Mouse (Mus musculus) heart, adult 8-10 months (tissue): ENCODE measurements at regions not wholly inside any gene's neighbourhood (a gene's known extent, or its start where the extent isn't known, plus 50 kb on each side); places are given as distances from the start of the nearest gene placed in this dataset.
A peak's percentile ranks its signal among the peaks of the same experiment; 100 is the strongest.

ENCODE experiments used
- DNase-seq: peaks from one replicate; pipeline ENCODE4 v3.0.0; 2022; ENCODE audit warnings: low spot score

DNA sequence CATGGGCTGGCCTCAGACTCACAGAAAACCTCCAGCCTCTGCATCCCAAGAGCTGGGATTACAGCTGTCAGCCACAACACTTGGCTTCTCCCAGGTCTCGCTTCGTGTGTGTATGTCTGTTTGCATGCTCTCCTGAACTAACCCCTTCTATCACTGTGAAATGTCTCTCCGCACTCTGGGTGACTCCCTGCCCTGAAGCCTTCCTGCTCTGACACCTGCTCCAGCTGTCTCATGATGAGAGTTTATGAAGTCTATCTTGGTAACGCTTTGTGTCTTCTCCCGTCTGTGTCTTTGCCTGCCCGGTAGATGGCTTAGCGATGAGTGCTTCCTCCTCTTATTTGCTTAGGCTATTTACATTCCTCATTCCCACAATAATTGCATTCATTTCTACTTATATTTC lies 133.0 kb downstream of the Ndufa10 start:
- no peak for DNase-seq

DNA sequence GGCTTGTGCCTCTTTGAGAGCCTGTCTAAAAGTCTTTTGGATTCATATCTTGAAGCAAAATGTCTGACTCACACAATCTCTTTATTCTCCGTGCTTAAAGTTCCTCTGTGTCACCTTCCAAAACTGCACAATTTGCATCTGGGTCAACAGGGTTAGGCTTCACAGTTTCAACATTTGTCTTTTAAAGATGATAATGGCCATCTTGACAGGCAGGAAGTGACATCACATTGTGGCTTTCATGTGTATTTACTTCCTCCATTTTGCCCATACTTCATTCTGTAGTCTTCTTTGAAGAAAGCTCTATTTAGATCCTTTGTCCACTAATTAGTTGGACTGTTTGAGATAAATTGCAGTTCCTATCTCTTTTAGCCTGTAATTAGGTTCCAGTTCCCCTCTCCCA lies 135.1 kb downstream of the Ndufa10 start:
- no peak for DNase-seq

DNA sequence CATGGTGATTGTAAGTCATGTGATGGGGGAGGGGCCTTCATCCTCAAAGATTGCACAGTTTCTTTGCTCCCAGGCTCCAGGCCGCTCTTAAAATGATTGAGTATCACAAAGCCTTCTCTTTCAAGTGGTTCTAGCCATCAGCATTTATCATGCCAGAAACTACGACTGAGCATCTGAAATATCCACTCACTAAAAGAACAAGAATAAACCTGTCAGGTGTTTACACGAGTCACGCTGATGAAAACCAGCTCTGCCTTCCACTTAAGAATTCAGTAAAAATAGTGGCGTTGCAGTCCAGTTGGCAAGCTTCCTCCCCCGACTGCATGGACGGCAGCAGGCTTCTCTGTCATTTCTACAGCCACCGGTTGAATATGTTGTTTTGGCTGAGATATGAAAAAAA lies 136.2 kb downstream of the Ndufa10 start:
- DNase-seq = peak; percentile 48

DNA sequence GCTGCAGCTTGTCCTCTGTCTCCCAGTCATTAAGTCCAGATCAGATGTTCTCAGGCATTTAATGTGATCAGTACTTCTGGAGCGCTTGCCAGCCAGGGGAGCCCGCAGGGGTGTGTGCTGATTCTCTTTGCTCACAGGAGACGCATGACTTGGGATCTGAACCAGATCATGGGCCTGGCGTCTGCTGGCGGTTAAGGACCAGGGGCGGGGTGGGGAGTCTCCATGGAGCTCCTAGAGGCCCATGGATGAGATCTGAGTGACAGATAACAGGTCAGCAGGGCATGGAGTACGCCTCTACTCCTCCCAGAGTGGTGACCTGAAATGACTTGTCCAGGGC lies 136.7 kb upstream of the Hdac4 start:
- DNase-seq = no peak

DNA sequence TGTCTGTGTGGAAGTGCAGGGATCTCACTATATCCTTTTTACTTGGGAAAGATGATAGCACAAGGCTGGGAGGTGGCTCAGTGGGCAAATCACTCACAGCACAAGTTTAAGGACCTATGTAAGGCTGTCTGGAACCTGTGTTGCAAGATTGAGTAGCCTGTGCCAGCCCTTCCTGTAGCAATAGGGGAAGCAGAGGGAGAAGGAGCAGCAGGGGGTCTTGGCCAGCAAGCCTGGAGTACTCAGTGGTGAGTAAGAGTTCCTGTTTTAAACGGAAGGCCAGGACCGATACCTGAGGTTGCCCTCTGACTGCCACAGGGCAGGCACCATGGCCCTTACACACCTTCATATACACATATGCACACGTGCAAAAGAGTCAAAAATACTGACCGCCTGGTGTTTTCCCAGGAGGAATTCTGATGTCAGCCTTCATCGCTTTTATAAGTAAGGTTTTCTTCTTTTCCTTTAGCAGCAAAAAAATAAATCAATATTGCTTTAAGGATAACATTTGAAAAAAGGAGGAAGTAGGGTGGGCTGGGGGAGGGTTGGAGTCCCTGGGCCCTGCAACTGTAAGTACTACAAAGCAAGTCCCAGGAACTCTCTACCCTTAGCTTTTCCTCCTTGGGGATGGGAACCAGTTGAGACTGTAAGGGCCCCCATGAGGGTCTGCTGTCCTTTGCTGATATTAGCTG lies 136.2 kb upstream of the Hdac4 start:
- no peak for DNase-seq

DNA sequence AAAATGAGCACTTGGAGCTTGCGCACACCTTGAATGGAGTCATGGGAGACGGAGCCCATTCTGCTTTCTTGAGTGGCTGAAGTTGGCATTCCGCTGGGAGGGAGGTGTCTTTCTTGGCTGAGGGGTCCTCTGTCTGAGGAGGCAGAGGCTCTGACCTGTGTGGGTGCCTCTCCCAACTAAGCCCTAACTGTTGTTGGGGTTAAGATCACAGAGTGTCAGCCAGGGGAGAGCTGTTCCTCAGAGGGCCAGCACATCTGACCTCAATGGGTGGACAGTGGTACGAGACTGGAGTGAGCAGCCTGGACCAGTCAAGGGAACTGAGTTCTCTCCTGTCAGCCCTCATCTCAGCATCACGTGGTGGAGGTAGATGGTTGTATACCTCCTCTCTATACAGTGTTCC lies 134.7 kb upstream of the Hdac4 start:
- no peak for DNase-seq

DNA sequence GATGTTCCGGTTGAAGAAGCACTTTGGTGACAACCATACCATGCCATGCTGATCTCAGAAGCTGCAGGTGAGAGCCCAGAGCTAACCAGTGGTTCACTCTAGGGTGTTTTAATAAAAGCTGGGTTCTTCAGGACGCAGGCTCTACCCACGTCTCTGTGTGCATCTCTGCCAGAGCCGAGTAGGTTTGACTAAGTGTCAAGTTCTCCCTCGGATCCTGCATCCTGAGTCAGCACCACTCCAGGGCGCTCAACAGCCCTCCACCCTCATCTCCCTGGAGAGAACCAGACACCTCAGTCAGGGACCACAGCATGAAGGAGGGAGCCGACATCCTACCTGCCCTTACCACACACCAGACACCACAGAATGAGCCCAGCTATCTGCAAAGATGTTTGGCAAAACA lies 134.0 kb upstream of the Hdac4 start:
- DNase-seq = no peak

DNA sequence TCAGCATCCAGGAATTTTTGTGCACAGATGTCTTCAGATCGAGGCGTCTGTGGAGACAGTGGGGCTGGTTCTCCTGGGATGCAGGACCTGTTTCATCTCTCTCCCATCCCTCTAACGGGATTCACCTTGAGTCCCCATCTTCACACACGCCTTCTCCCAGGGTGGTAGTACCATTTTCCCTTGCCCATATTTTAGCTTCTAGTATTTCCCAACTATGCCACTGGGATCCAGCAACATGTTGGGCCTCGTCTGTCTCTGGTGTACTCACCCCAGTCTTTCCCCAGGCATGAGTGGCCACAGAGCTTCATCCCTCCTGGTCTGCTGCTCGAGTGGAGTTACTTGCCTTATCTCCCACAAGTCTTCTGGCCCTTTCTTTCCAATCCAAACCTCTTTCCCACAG lies 131.6 kb upstream of the Hdac4 start:
- DNase-seq = no peak

DNA sequence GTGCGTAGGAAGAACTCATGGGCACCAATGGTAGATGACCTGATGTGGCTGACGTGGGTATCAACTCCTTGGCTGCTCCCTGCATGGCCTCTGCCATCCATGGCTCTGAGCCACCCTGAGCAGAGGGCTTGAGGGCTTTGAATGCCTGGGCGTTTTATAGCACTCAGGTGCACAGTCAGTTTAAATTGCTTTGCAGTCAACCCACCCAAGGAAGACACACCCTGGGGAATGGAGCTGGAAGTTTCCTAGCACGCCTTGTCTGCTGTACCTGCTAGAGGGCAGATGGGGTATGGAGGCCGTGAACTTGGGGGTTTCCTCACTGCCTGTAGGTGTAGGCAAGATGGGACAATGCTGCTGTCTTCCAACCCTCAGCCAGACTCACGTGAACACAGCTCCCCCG lies 129.8 kb upstream of the Hdac4 start:
- DNase-seq = no peak

DNA sequence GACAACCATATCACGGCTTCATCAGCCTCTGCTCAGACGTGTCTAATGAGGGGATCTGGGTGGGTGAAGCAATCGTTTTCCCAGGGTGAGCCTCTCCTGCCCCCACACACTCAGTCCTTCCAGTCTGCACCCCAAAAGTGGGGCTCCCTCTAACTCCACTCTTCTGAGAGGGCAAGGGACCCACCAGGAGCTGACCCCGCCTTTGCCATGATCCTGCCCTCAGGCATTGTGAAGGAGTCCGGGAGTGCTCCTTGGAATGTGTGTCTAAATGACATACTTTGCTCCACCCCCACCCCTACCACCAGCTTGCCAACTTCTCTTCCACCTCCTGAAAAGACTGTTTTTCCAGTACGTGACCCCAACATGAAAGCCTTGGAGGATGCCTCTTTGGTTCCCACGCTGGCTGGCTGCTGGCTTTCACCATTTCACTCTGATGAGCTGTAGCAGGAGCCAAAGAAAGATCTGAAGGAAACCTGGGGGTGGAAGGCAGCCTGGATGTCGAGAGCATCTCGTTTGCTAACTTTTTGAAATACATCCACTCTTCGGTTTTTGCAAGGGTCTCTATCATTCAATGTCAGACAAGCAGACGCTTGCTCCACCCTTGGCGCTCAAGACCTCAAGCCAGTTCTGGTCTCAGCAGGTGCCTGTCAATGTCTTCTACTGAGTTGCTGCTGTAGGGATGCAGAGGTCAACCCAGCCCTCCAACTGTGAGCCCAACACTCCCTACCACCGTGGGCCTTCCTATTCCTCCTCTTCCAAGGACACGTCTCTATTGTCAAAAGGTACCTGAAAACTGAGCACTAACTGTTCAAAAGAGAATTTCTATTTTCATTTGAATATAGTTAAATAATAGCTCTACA lies 128.8 kb upstream of the Hdac4 start:
- DNase-seq = no peak

DNA sequence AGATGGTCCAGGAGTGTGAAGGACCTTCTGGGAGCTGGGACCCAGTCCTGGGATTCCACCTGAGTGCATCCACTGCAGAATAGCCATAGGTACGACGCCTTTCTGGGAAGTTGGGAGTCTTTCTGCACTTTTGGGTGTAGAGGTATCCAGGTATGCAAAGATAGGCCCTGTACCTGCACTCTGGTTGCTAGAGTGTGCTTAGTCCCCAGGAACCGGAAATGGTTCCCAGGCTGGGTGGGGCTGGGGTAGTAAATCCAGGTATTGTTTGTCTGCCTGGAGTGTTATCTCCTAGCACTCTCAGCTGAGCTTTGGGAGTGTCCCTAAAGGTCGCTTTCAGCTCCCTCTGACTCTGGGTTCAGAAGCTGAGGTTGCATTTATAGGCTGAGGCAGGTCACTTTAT lies 121.6 kb upstream of the Hdac4 start:
- DNase-seq = no peak

DNA sequence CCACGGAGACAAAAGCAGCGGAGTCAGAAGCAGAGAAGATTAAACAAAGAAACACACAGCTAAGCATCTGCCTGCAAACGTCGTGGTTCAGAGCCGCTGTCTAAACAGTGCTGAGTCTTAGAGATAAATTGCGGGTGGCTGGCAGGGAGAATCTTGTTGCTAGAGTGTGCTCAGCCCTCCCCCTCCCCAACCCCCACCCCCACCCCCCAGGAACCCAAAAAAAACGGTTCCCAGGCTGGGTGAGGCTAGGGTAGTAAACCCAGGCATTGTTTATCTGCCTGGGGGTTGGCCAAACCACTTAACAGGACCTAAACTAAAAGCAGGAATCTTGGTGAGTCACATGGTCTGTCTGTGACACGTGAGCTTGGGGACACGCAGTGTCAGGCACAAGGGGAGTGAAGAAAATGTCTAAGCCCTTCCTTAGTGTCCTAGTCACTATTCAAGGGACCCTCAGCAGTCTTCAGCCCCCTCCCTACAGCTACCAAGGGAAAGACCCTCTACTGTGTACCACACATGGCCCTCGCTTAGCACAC lies 120.8 kb upstream of the Hdac4 start:
- DNase-seq = no peak

DNA sequence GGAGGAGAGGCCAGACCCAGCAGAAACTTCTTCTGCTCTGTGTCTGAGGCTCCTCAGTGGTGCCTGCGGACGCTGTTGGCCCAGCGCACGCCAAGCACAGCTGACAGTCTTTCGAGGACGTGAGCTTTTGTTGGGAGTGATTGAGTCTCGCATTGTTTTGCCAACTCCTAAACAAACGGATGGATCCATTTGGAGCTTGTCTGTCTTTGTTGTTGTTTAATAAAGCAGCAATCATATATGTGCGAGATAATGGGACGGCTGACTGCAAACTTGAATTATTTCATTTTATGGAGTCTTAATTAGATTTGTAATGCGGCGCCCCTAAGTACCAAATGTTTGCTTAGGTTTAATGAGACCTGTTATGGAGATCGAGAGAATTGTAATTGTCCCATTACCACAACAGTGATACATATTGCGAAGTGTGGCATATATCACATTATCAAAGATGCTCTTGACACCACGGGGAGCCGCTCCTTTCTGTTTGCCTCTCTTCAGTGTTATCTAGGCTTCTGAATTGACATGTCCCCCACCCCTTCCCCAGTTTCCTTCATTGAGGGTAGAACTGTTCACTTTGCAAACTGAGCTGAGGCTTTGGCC lies 117.6 kb upstream of the Hdac4 start:
- no peak for DNase-seq

DNA sequence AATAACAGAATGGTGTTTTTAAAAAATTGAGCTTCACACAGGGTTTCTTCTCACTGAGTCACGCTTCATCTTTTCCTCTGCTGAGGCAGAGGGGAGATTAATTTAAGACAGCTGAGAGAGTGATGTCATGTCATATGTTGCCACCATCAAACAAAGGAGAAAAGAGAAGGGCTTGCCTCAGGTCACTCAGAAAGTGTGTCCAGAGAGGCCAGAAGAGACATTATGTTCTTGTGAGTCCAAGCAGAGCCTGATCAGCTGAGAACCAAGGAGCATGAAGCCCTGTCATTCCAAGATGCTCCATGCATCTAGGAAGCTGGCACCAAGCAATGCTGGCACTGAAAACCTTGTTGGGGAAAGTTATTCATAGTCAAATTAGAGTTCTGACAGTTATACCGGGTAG lies 114.4 kb upstream of the Hdac4 start:
- DNase-seq = no peak

DNA sequence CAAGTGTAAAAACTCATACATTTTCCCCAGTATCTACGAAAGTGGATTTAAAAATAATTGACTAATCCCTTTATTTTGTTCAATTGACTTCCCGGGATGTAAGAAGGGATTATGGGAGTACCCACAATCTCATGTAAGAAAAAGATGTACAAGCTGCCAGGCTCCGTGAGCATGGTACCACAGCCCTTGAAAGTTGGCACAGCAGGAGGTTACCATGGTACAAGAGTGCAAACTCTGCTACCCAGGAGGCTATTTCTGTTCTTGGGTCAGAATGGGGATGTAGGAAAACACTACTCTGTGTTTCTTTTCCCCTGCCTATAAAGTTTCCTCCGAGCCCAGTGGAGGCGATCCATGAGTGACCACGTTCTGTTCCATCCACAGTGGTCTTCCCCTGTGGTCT lies 113.9 kb upstream of the Hdac4 start:
- peak; percentile 10 for DNase-seq

DNA sequence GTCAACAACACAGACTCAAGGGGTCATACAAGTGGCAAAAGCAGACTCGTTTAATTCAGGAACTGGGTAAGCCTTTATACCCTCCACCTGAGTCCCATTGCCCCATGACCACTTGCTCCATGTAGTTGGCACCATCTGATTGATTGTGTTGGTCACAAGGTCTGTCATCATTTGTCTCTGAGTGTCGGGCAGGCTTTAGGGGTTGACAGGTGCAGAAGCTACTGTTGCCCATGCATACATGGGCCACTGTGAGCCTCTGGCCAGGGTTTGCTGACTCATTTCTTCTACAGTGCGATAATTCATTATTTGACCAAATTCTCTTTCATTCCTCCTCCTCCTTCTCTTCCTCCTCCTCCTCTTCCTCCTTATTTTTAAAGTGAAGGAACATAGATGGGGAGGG lies 113.0 kb upstream of the Hdac4 start:
- DNase-seq = no peak

DNA sequence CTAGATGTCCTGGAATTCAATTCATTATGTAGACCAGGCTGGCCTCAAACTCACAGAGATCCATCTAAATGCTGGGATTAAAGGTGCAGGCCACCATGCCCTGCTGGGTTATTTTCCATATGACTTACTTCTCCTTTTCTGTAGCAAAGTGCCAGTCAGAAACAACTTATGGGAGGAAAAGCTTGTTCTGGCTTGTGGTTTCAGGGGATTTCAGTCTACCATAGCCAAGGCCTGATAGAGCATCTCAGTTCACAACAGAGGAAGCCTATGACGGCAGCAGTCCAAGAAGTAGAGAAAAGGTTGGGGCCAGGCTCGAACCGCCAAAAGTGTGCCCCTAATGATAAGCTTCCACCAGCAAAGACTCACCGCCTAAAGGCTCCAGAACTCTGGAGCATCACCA lies 110.5 kb upstream of the Hdac4 start:
- DNase-seq = no peak

DNA sequence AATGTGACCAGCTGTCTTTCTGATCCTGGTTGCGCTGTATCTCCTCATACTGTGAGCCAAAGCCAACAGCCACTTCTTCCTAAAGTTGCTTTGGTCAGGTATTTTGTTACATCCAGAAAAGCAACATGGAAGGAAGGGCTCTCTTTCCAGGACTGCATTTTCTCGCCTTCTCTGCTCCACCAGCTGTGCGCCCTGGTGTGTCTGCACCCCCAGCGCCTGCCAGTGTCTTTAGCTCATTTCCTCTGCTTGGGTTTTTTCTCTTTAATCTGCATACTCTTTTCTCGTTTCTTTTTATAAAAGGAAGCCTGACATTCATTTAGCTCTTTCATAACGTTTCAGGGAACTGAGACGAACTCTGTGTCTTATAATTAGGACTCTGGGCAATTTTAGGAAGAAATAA lies 103.5 kb upstream of the Hdac4 start:
- DNase-seq = no peak

DNA sequence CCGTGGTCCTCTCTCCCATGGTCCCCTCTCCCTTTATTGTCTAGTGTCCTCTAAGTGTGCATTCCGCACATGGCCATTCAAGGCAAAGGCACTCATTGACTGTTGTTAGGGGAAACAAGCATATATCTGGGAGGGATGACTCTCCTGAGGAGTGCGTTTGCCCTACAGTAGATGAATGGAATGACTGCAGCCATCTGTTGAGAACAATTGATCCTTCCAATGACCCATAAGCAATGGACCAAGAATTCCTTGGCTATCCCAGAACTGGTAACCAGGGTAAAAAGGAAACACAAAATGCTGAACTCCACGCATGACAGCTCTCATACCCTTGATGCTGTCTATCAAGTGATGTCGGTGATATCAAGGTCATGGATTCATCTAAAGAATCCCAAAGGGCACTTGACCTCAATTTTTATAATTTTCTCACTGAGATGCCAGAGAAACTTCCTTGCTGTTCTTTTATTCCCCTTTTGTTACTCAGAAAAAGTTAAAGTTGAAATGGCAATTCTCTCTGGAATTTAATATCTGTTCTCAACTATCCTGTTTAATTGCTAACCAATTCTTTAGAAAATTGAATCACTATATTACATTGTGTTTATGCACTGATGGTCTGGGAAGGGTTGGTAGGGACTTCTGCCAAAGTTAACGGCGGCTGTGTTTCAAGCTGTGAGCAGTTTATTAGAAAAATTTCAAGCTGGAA lies 97.3 kb upstream of the Hdac4 start:
- no peak for DNase-seq

DNA sequence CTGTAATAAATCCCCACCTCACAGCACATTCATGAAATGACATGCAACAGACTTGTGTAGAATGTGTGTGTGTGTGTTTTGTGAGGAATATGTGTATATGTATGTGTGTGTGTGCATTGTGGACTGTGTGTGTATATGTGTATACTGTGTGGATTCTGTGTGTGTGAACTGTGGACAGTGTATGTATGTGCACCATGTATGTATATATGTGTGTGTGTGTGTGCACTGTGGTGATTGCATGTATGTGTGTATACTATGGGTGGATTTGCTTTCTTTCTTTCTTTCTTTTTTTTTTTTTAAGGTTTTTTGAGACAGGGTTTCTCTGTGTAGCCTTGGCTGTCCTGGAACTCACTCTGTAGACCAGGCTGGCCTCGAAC lies 91.5 kb upstream of the Hdac4 start:
- DNase-seq = no peak

DNA sequence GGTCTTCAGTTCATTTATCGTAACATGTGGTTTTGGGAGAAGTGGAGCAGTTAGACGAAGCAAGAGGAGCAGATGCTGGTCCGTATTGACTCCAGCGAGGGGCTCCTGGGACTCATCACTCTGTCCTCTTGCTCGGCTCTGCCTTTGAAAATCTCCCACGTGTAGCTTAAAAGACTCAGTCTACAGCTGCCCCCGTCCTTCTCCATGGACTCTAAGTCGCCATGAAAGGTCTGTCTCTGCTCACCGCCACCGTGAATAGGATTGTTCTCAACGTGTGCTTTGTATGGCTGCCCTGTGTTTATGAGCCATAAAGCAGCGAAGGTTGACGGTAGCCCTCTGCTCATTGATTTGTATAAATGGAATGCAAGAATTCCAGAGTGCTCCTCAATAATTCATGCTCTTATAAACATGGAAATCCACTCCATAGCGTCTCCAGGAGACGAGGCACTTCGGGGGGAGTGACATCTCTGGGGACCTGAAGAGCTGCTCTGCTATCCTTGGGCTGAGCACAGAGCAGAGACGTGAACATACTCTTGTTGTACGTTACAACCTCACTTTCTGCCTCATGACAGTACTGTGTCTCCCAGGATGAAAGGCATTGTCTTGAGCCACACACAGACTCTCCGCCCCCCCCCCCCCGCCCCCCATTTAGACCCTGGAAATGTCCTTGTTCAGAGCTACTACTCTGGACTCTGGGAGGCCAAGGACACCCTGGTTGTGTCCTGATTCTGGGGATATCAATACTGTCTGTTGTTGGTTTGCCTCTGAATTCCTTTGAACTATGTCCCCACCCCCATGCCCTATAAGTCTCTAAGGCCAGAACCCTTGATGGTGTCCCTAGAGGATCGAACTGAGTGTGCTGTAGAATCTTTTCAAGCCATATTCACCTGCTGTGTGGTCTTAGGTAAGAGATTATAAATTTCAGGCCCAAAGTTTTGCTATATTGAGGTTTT lies 90.8 kb upstream of the Hdac4 start:
- DNase-seq = no peak
